Mouse (Mus musculus) stomach, embryonic 14.5 days (tissue): Measurements from ENCODE around the gene Usp2. TPM values are rescaled to one million over a fixed set of nuclear protein-coding genes. Genes with fewer than 3 reads are reported as not detected.

ENCODE experiments used
- ATAC-seq: fragments of 200-750 bp; cut with Nextera tagmentation; 2 replicates; pipeline ENCODE4 v1.8.0; 2017; ENCODE audit warnings: low read depth, moderate TSS enrichment; ENCODE audit not compliant: insufficient number of reproducible peaks, insufficient read depth, low FRiP score
- H3K27ac ChIP-seq: fragments of 300-500 bp; sonication (generic); 2 replicates; pipeline ENCODE4 v1.5.1; 2014; ENCODE audit warnings: mild to moderate bottlenecking, low read length, moderate library complexity, mixed read lengths
- H3K27me3 ChIP-seq: fragments of 300-500 bp; sonication (generic); 2 replicates; pipeline ENCODE4 v1.6.1; 2014; ENCODE audit warnings: low read length, control low read depth, mixed read lengths; ENCODE audit not compliant: control insufficient read depth, insufficient read depth
- H3K36me3 ChIP-seq: fragments of 300-500 bp; sonication (generic); 2 replicates; pipeline ENCODE4 v1.6.1; 2014; ENCODE audit warnings: mild to moderate bottlenecking, control low read depth, low read length, moderate library complexity, mixed read lengths; ENCODE audit not compliant: control insufficient read depth, insufficient read depth
- H3K4me1 ChIP-seq: fragments of 300-500 bp; sonication (generic); 2 replicates; pipeline ENCODE4 v1.6.1; 2014; ENCODE audit warnings: low read length, control low read depth, mixed read lengths; ENCODE audit not compliant: control insufficient read depth, insufficient read depth
- H3K4me2 ChIP-seq: fragments of 300-500 bp; sonication (generic); replicated peaks from 2 replicates; pipeline ENCODE4 v1.6.1; 2014; ENCODE audit warnings: low read depth, low read length, control low read depth
- H3K4me3 ChIP-seq: fragments of 300-500 bp; sonication (generic); 2 replicates; pipeline ENCODE4 v1.5.1; 2014; ENCODE audit warnings: low read depth, low read length, control low read depth
- H3K9ac ChIP-seq: fragments of 300-500 bp; sonication (generic); replicated peaks from 2 replicates; pipeline ENCODE4 v1.6.1; 2014; ENCODE audit warnings: low read depth, mild to moderate bottlenecking, control low read depth, low read length, moderate library complexity, mixed read lengths
- H3K9me3 ChIP-seq: fragments of 300-500 bp; sonication (generic); 2 replicates; pipeline ENCODE4 v1.6.1; 2016; ENCODE audit warnings: low read depth, low read length, control low read depth; ENCODE audit not compliant: control insufficient read depth
- WGBS: fragments of 180-500 bp; shearing (Covaris S2); extraction: QIAGEN DNeasy Blood & Tissue Kit; methylation state at CpG from one replicate; pipeline ENCODE4 v1.1.7; 2014; 5-methylcytosine and 5-hydroxymethylcytosine counted together
- polyA plus RNA-seq: library from polyadenylated mRNA; unstranded; fragments of >200 nt; fragmentation: Nextera tagmentation; extraction: Ambion mirVana; gene quantifications from 2 replicates; pipeline ENCODE4 v1.2.1, GENCODE M21; 2014

Gene Usp2
- 10.5 and 15.0 TPM in 2 replicates for polyA plus RNA-seq

GRCm38 (mm10) chr9:44066785-44067225, at the start of gene Usp2:
Gene Usp2, plus strand, starts transcription at chr9:44067021.
- ATAC-seq: peak; percentile 97
- H3K27me3 ChIP-seq: no peaks in the 10 kb centered on the region
- no peaks in the 10 kb centered on the region for H3K36me3 ChIP-seq
- no peak within 1 kb of the TSS for H3K27ac ChIP-seq
- under 1% methylated on average over 38 of the region's 38 CpGs for WGBS
- H3K4me3 ChIP-seq: peak within 1 kb of the TSS; percentile 47
- H3K4me1 ChIP-seq: peaks cover 16% of the 10 kb centered on the region
- no peaks in the 10 kb centered on the region for H3K9me3 ChIP-seq
- peak within 1 kb of the TSS; percentile 89 for H3K4me2 ChIP-seq
- no peak within 1 kb of the TSS for H3K9ac ChIP-seq

- no peaks in the 10 kb centered on the region for H3K36me3 ChIP-seq
- H3K27ac ChIP-seq: no peak overlapping the region
- no peak overlapping the region for H3K4me2 ChIP-seq
- ATAC-seq: no peak
- H3K9me3 ChIP-seq: no peaks in the 10 kb centered on the region
- 72% methylated on average over 5 of the region's 5 CpGs for WGBS
- H3K4me1 ChIP-seq: no peaks in the 10 kb centered on the region
- H3K27me3 ChIP-seq: no peaks in the 10 kb centered on the region
- H3K9ac ChIP-seq: no peak overlapping the region
- no peak overlapping the region for H3K4me3 ChIP-seq
These were observed 49.0 kb upstream of the Usp2 start for GRCm38 (mm10) chr9:44017846-44018245.

- H3K27ac ChIP-seq: no peak overlapping the region
- H3K9me3 ChIP-seq: no peaks in the 10 kb centered on the region
- H3K27me3 ChIP-seq: no peaks in the 10 kb centered on the region
- no peak overlapping the region for H3K4me3 ChIP-seq
- no peak overlapping the region for H3K9ac ChIP-seq
- H3K36me3 ChIP-seq: no peaks in the 10 kb centered on the region
- H3K4me2 ChIP-seq: no peak overlapping the region
- no peaks in the 10 kb centered on the region for H3K4me1 ChIP-seq
- WGBS: 76% methylated on average over 7 of the region's 7 CpGs
- ATAC-seq: no peak
These were observed 46.8 kb upstream of the Usp2 start for GRCm38 (mm10) chr9:44020001-44020400.

GRCm38 (mm10) chr9:44022100-44022847, 44.5 kb upstream of the Usp2 start:
- no peak overlapping the region for H3K4me2 ChIP-seq
- no peak overlapping the region for H3K9ac ChIP-seq
- H3K4me1 ChIP-seq: no peaks in the 10 kb centered on the region
- 74% methylated on average over 8 of the region's 8 CpGs for WGBS
- H3K36me3 ChIP-seq: no peaks in the 10 kb centered on the region
- no peak for ATAC-seq
- H3K4me3 ChIP-seq: no peak overlapping the region
- H3K9me3 ChIP-seq: no peaks in the 10 kb centered on the region
- H3K27ac ChIP-seq: no peak overlapping the region
- H3K27me3 ChIP-seq: no peaks in the 10 kb centered on the region

GRCm38 (mm10) chr9:44024096-44024495, 42.7 kb upstream of the Usp2 start:
- no peak overlapping the region for H3K9ac ChIP-seq
- H3K4me2 ChIP-seq: no peak overlapping the region
- no peak for ATAC-seq
- H3K4me1 ChIP-seq: no peaks in the 10 kb centered on the region
- no peaks in the 10 kb centered on the region for H3K27me3 ChIP-seq
- H3K27ac ChIP-seq: no peak overlapping the region
- H3K4me3 ChIP-seq: no peak overlapping the region
- WGBS: 77% methylated on average over 3 of the region's 3 CpGs
- H3K36me3 ChIP-seq: no peaks in the 10 kb centered on the region
- H3K9me3 ChIP-seq: no peaks in the 10 kb centered on the region

GRCm38 (mm10) chr9:44029580-44030236, 37.1 kb upstream of the Usp2 start:
- no peak overlapping the region for H3K27ac ChIP-seq

GRCm38 (mm10) chr9:44030646-44031045, 36.2 kb upstream of the Usp2 start:
- Histone ChIP-seq H3K27me3 (no peaks in the 10 kb centered on the region), H3K9ac (no peak overlapping the region), H3K4me3 (no peak overlapping the region), H3K9me3 (no peaks in the 10 kb centered on the region), H3K36me3 (no peaks in the 10 kb centered on the region), H3K27ac (no peak overlapping the region), H3K4me1 (no peaks in the 10 kb centered on the region), H3K4me2 (no peak overlapping the region)
- ATAC-seq: no peak
- 93% methylated on average over 4 of the region's 4 CpGs for WGBS

More at GRCm38 (mm10) chr9:44029580-44030236, 37.1 kb upstream of the Usp2 start:
- Histone ChIP-seq H3K9ac (no peak overlapping the region), H3K4me3 (no peak overlapping the region), H3K4me1 (no peaks in the 10 kb centered on the region), H3K27me3 (no peaks in the 10 kb centered on the region), H3K36me3 (no peaks in the 10 kb centered on the region), H3K4me2 (no peak overlapping the region), H3K9me3 (no peaks in the 10 kb centered on the region)
- WGBS: 45% methylated on average over 5 of the region's 5 CpGs
- ATAC-seq: no peak

- H3K9me3 ChIP-seq: no peaks in the 10 kb centered on the region
- 89% methylated on average over 5 of the region's 5 CpGs for WGBS
- H3K27ac ChIP-seq: no peak overlapping the region
- H3K36me3 ChIP-seq: no peaks in the 10 kb centered on the region
- no peak overlapping the region for H3K9ac ChIP-seq
- no peaks in the 10 kb centered on the region for H3K4me1 ChIP-seq
- H3K27me3 ChIP-seq: no peaks in the 10 kb centered on the region
- H3K4me2 ChIP-seq: no peak overlapping the region
- no peak overlapping the region for H3K4me3 ChIP-seq
- no peak for ATAC-seq
These were observed 35.7 kb upstream of the Usp2 start for GRCm38 (mm10) chr9:44031079-44031478.
